Comparison of ENCODE assay signal across 8 mouse cellular contexts in genomic region chr17:28691687-28692340, GRCm38 (mm10). TPM values are rescaled to one million over a fixed set of nuclear protein-coding genes. Genes with fewer than 3 reads are reported as not detected.
DNase-seq lines count a peak whose midpoint lies in the region; ATAC-seq and TF ChIP-seq lines count a peak whose summit lies in the region.

No protein-coding gene starts in this region.

- peaks cover 13% of the 10 kb centered on the region for H3K4me1 ChIP-seq in embryonic fibroblast, embryonic 13.5 days (ENCODE audit: control insufficient read depth, insufficient read depth, low read length)
- peaks cover 55% of the 10 kb centered on the region for H3K4me1 ChIP-seq in limb, embryonic 10.5 days
- peaks cover 38% of the 10 kb centered on the region for H3K4me1 ChIP-seq in midbrain, embryonic 13.5 days (replicated peaks)

- H3K36me3 ChIP-seq in limb, embryonic 10.5 days, result peaks cover 6% of the 10 kb centered on the region; the same call in 1 of the 2 replicates
- H3K36me3 ChIP-seq in midbrain, embryonic 13.5 days, result no peaks in the 10 kb centered on the region

- no peak for DNase-seq in frontal cortex, postnatal 36 days (ENCODE audit: low spot score in 2 of 2)
- DNase-seq in adrenal gland, postnatal 4 days (ENCODE audit: low spot score in 2 of 2), result peak; percentile 22 to 48
- peak; percentile 67 to 75 for DNase-seq in heart, postnatal 10 days
- DNase-seq in limb, embryonic 10.5 days (ENCODE audit: low spot score), result peak; percentile 80
- DNase-seq in spleen, postnatal 36 days (ENCODE audit: low spot score in 2 of 2), result peak; percentile 54 to 55

- peak overlapping the region; percentile 74 for H3K27ac ChIP-seq in embryonic fibroblast, embryonic 13.5 days (ENCODE audit: insufficient read depth, low read length)
- peak overlapping the region; percentile 95 for H3K27ac ChIP-seq in limb, embryonic 10.5 days
- peak overlapping the region; percentile 97 for H3K27ac ChIP-seq in midbrain, embryonic 13.5 days

- H3K4me2 ChIP-seq in midbrain, embryonic 13.5 days (replicated peaks), result peak overlapping the region; percentile 76

- TF ChIP-seq CTCF in embryonic fibroblast, embryonic 13.5 days (IDR thresholded peaks at IDR 0.05; ENCODE audit: borderline replicate concordance, insufficient read depth, low read length), result no peak

- peak overlapping the region; percentile 87 for H3K4me3 ChIP-seq in embryonic fibroblast, embryonic 13.5 days (ENCODE audit: insufficient read depth, low read length)
- H3K4me3 ChIP-seq in limb, embryonic 10.5 days, result peak overlapping the region; percentile 93
- peak overlapping the region; percentile 74 for H3K4me3 ChIP-seq in midbrain, embryonic 13.5 days (replicated peaks)

- H3K9me3 ChIP-seq in limb, embryonic 10.5 days (replicated peaks), result no peaks in the 10 kb centered on the region
- H3K9me3 ChIP-seq in midbrain, embryonic 13.5 days, result no peaks in the 10 kb centered on the region

- H3K27me3 ChIP-seq in limb, embryonic 10.5 days (ENCODE audit: low read depth, poor library complexity, severe bottlenecking), result peaks cover 17% of the 10 kb centered on the region
- H3K27me3 ChIP-seq in midbrain, embryonic 13.5 days, result peaks cover 16% of the 10 kb centered on the region

- H3K9ac ChIP-seq in midbrain, embryonic 13.5 days (replicated peaks), result peak overlapping the region; percentile 91

- no peak for TF ChIP-seq POLR2A in embryonic fibroblast, embryonic 13.5 days (IDR thresholded peaks at IDR 0.05; ENCODE audit: low read depth, low read length)

- peak; percentile 13; the same call in 1 of the 2 replicates for ATAC-seq in frontal cortex, adult (ENCODE audit: low TSS enrichment)
- peak; percentile 74 for ATAC-seq in midbrain, embryonic 13.5 days

- WGBS in limb, embryonic 10.5 days, result under 1% methylated on average over 53 of the region's 53 CpGs
- under 1% methylated on average over 52 of the region's 53 CpGs for WGBS in midbrain, embryonic 13.5 days

- intact Hi-C loops in heart, postnatal 10 days (cut with DNase I), result loop anchor here (2.0 to 5.0 kb wide), 4 partner anchors 50 to 235 kb away; partner anchors contain the start of gene Brpf3

RNA-seq across cellular contexts. Expression of gene Mapk14, which starts 0.7 kb away (rescaled TPM):
- 10 to 100 TPM; 74.0 to 78.0 TPM for total RNA-seq in adrenal gland, postnatal 4 days (2021)
- 72.0 and 76.5 TPM in 2 replicates for polyA plus RNA-seq in embryonic fibroblast, embryonic 13.5 days (2011; ENCODE audit: insufficient read length, low read depth, missing spikeins)
- total RNA-seq in heart, postnatal 10 days (2021), result 10 to 100 TPM; 47.3 to 51.1 TPM
- 47.5 and 50.7 TPM in 2 replicates for polyA plus RNA-seq in limb, embryonic 10.5 days (2016; fragmentation: Nextera tagmentation; extraction: Ambion mirVana)
- polyA plus RNA-seq in midbrain, embryonic 13.5 days (2015; fragmentation: Nextera tagmentation; extraction: Ambion mirVana), result 23.3 and 27.0 TPM in 2 replicates

RNA-seq across cellular contexts. Expression of gene Slc26a8, which starts 1.8 kb away (rescaled TPM):
- 1 to 10 TPM; 2.7 to 3.4 TPM for total RNA-seq in adrenal gland, postnatal 4 days (2021)
- polyA plus RNA-seq in embryonic fibroblast, embryonic 13.5 days (2011; ENCODE audit: insufficient read length, low read depth, missing spikeins), result 0.67 and 1.0 TPM in 2 replicates
- 1 to 10 TPM in 1 of 2 experiments, under 1 TPM in 1; 0.65 to 1.2 TPM for total RNA-seq in heart, postnatal 10 days (2021)
- polyA plus RNA-seq in limb, embryonic 10.5 days (2016; fragmentation: Nextera tagmentation; extraction: Ambion mirVana), result 0.49 TPM in 1 of 2 replicates, not detected in the other
- polyA plus RNA-seq in midbrain, embryonic 13.5 days (2015; fragmentation: Nextera tagmentation; extraction: Ambion mirVana), result 1.0 and 1.3 TPM in 2 replicates

RNA-seq across cellular contexts. Expression of gene AC170998.1, which starts 34.1 kb away (rescaled TPM):
- 1 to 10 TPM; 2.5 to 3.8 TPM for total RNA-seq in adrenal gland, postnatal 4 days (2021)
- polyA plus RNA-seq in embryonic fibroblast, embryonic 13.5 days (2011; ENCODE audit: insufficient read length, low read depth, missing spikeins), result 2.3 and 4.6 TPM in 2 replicates
- under 1 TPM; 0.45 to 0.77 TPM for total RNA-seq in heart, postnatal 10 days (2021)
- polyA plus RNA-seq in limb, embryonic 10.5 days (2016; fragmentation: Nextera tagmentation; extraction: Ambion mirVana), result 3.9 and 4.0 TPM in 2 replicates
- polyA plus RNA-seq in midbrain, embryonic 13.5 days (2015; fragmentation: Nextera tagmentation; extraction: Ambion mirVana), result 1.8 and 2.3 TPM in 2 replicates

Comparison
In these comparisons a context has a peak if more than half of its experiments do, and no peak if none do; other contexts are left out.
1. DNase-seq: peak in adrenal gland, postnatal 4 days (2 of 2), heart, postnatal 10 days (2 of 2), limb, embryonic 10.5 days (single experiment) and spleen, postnatal 36 days (2 of 2); none in frontal cortex, postnatal 36 days (0 of 2).
2. Peak in every context shown above with its lines, with median percentiles within 50 percentile points of each other: H3K27ac ChIP-seq and H3K4me3 ChIP-seq.